Mouse (Mus musculus) brain, adult 2 months (tissue): ENCODE data around the gene Usp4.
A peak's percentile ranks its signal among the peaks of the same experiment; 100 is the strongest.
"Not testable (repeated sequence)": the region's sequence is repeated elsewhere in the genome, so short reads cannot be mapped to it uniquely, and the experiment has no call there.

Experiments used
- DNase-seq: peaks from one replicate; pipeline ENCODE4 v3.0.0; 2011; ENCODE audit warnings: low read depth, low spot score

Gene Usp4

GRCm38 (mm10) chr9:108347540-108348289 lies at the start of gene Usp4:
Gene Usp4 (plus strand): TSS chr9:108347853.
- DNase-seq = peak; percentile 96

GRCm38 (mm10) chr9:108301853-108302252 lies 45.8 kb upstream of the Usp4 start:
- DNase-seq = no peak

DNA sequence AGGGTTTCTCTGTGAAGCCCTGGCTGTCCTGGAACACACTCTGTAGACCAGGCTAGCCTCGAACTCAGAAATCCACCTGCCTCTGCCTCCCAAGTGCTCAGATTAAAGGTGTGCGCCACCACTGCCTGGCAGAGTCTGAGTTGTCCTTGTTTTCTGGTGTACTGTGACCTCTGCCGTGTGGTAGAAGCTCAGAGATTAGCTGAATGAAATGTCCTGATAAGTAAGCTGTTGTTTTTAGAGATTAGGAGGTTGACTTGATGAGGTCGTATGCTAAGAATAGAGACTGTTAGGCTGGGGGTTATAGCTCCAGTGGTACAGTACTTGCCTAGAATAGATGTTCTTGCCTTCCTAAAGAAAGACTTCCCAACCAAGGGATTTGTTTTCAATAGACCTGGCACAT lies 42.9 kb upstream of the Usp4 start:
- no peak for DNase-seq

- DNase-seq = no peak
Measured at GRCm38 (mm10) chr9:108305170-108305569, 42.5 kb upstream of the Usp4 start.

- peak; percentile 100 for DNase-seq
Measured at GRCm38 (mm10) chr9:108305629-108306520, 41.8 kb upstream of the Usp4 start, which contains the start of the genes Rhoa and Tcta. Gene Rhoa (plus strand): TSS chr9:108306129. Gene Tcta (minus strand): TSS chr9:108306160.

DNA sequence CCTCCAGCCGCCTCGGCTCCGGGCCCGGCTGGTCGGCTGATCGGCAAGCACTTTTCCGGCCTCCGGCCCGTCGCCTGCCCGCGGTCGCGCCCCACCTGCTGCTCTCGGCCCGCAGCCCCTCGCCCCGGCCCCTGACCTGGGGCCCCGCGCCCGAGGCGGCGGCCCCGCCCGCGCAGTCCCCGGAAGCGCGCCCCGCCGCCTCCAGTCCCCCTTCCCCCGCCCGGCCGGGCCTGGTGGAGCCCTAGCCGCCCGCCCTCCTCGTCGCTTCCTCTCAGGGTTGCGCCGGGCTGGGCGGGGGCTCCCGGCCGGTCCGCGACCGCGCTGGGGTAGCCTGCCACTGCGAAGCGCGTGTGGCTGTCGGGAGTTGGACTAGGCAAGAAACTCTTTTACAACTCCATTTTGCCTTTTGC lies 41.1 kb upstream of the Usp4 start:
- peak; percentile 77 for DNase-seq

GRCm38 (mm10) chr9:108307021-108307807 lies 40.4 kb upstream of the Usp4 start:
- no peak for DNase-seq

DNA sequence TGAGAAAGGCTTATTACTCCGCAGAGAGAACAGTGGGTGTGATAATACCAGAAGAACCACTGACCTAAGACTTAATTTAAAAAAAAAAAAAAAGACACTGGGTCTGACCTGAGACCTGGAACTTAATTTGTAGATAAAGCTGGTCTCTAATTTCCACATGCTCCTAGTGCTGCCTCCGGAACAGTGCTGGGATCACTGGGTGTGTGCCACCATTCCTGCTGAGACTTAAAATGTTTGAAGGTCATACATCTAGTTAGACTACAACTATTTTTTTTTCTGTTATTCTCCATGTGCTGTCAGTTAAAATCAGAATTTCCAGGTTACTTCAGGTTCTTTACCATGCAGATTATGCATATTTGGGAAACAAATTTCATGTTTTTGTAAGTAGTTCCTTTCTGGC lies 39.5 kb upstream of the Usp4 start:
- DNase-seq = peak; percentile 29

DNA sequence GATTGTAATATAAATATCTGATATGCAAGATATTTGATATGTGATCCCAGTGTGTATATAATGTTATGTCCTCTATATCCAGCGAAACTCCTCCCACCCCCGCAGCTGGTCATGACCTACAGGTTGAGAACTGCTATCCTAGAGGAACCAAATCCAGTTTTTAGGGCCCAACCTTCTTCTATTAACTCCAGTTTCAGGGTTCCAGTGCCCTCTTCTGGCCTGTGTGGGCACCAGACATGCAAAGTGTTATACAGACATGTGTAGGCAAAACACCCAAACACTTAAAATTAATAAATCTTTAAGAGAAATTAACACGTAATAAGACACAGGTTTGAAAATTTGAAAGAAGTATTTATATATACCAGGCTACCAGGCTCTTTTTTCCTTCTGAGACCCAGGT lies 30.1 kb upstream of the Usp4 start:
- DNase-seq = no peak

DNA sequence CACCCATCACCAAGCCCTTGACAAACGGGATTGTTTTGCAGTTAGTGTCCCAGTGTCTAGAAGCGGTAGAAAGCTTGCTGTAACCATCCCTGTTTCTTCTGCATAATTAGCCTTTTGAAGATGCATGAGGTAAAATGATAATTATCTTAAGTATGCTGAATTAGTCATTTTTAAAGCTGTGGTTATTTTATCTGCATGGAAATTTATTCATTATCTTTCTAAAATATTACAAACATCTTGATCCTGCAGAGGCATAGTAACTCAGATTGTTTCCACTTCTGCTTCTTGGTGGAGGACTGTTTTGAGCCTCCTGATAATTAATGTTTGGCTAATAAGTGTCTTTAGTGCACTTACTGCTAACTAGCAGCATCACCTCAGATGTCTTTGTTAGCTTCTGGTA lies 29.2 kb upstream of the Usp4 start:
- no peak for DNase-seq

- DNase-seq = not testable (repeated sequence)
Measured at GRCm38 (mm10) chr9:108322054-108322453, 25.6 kb upstream of the Usp4 start.

GRCm38 (mm10) chr9:108324784-108325183 lies 22.9 kb upstream of the Usp4 start:
- peak; percentile 78 for DNase-seq

GRCm38 (mm10) chr9:108325811-108326210 lies 21.8 kb upstream of the Usp4 start:
- DNase-seq = no peak

- no peak for DNase-seq
Measured at GRCm38 (mm10) chr9:108337848-108338550, 9.7 kb upstream of the Usp4 start.

DNA sequence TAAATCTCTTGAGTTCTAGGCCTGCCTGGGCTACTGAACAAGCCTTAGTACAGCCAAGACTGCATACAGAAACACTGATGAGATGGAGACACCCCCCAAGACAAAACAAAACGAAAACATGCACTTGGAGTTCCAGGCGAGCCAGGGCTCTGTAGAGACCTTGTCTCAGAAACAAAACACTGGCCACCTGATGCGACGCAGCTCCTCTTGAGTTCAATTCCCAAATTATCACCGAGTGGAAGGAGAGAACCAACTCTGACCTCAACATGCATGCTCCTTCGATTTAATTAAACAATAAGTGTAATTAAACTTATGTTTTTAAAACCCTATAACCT lies 9.1 kb upstream of the Usp4 start:
- no peak for DNase-seq

DNA sequence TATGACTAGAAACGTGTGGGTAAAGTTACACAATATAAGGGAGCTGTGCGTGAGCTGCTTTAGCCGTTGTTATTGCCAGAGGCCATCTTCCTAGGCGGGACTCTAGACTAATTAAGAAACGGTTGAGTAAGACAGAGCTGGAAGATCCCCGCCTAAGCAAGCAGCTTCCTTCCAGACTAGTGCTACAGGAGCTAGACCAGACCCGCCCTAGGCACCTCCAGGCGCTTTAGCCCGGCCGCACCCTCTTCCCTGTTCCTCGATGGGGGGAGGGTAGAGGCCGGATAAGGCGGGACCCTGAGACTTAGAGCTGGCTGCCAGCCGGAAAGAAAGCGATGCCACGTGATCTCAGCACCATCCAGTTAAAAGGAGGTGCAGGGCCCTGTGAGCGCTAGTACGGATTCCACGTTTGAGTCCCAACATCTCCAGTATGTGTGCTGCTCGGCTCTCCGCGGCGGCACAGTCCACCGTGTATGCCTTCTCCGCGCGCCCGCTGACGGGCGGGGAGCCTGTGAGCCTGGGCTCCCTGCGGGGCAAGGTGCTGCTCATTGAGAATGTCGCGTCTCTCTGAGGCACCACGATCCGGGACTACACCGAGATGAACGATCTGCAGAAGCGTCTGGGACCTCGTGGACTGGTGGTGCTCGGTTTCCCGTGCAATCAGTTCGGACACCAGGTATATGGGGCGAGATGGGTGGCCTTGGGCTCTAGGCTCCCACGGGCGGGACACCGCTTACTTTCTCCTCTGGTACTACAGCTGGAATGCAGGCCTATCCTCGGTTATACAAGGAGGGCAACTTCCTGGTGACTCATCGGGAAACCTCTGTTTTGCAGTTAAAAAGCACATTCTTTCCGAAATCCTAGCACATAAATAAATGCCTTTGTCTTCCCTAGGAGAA lies 8.5 kb upstream of the Usp4 start, which contains the start of gene Gpx1:
Gene Gpx1, plus strand, starts transcription at position 18 of the 896 bp plus-strand sequence.
- peak; percentile 96 for DNase-seq

DNA sequence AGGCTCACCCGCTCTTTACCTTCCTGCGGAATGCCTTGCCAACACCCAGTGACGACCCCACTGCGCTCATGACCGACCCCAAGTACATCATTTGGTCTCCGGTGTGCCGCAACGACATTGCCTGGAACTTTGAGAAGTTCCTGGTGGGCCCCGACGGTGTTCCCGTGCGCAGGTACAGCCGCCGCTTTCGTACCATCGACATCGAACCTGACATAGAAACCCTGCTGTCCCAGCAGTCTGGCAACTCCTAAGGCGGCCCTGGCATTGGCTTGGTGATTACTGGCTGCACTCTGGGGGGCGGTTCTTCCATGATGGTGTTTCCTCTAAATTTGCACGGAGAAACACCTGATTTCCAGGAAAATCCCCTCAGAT lies 7.8 kb upstream of the Usp4 start:
- DNase-seq = no peak

DNA sequence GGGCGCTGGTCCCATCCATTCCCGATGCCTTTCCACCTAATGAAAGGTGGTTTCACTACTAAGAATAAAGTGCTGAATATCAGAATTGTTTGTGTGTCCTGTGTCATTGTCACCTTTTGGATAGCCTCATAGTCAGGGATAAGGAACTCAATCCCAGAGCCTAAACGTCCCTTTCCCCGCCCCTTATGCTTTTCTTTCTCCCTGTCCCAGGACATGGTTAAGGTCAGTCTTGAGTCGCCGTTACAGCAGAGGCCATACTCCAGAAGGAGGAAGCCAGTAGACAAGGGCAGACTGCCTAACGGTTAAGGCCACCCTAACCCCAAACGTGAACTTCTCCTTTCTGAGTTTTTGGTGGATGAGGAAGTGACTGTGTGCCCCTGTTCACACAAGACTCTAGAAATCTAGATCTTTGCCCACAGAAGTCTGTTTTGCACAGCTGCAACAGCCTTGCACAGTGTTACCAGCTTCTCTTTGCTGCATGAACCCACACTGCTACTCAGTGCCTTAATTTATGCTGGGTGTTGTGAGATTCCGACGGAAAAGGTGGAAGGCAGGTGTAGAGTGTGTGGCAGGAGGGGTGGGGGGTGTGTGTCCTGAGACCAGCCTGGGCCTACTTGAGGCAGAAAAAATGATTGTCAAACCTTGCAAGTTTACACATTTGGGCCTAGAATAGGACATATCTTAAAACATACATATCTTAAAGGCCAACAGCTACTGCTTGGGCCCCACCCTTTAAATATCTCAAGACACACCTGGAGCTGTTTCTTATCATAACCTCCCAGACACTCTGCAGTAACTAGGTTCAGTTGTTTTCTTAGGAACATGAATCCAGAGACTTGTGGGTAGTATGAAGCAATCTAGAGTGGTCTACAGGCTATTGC lies 7.2 kb upstream of the Usp4 start:
- peak; percentile 41 for DNase-seq

- no peak for DNase-seq
Measured at GRCm38 (mm10) chr9:108341139-108341475, 6.5 kb upstream of the Usp4 start.
